Mouse (Mus musculus): ENCODE results near the gene Nr1d1.

The Nr1d1 gene

DNA sequence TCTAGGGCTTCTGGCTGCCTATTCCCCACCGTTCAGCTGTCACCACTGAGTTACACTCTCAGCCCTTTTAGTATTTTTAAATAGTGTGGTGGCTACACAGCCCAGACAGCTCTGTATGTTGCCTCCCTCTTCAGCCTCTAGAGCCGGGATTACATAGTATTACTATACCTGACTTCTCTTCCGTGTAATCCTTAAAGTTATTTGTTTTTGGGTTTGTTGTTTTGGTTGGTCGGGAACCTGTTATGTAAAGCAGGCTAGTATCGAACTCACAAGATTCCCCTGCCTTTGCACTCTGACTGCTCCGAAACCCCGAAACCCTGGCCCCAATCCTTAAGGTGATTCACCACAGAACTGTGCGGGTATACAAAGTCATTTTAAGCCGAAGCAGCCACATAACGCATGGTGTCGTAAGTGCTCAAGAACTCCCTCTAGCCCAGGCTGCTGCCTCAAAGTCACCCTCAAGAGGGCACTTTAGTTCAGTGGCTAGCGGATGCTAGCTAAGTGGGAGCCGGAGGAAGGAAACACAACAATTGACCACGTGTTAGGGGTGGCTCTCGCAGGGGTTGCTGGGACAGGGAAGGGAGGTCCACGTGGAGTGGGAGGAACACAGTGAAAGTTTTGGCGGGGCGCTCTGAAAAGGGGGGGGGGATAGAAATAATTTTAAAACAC lies 13.6 kb upstream of the Nr1d1 start:
- in situ Hi-C loops (cut with MboI, MseI), result loop anchor here (5.0 to 25.0 kb wide), 5 partner anchors 46 to 1651 kb away; partner anchors contain the start of genes Csf3 (in 1 of the 2) and Thra (in 1 of the 2)

DNA sequence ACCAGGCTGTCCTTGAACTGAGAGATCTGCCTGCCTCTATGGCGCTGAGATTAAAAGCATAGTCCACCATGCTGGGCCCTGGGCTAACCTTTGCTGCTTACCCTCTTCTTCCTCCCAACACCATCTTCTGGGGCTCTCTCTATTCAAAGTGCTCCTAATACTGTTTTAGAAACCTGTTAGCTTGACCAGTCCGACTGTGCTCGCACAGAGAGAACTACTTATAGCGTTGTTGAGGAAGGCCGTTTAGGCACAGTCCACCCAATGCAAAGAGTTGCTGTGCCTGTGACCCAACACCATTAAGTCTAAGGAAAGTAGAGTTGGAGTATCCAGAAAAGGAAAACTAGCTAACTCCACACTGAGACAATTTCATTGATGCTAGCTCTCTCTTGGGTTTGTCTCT lies 13.0 kb upstream of the Nr1d1 start:
- in situ Hi-C loops (cut with MboI, MseI), result loop anchor here (5.0 to 25.0 kb wide), 5 partner anchors 46 to 1651 kb away; partner anchors contain the start of genes Csf3 (in 1 of the 2) and Thra (in 1 of the 2)

DNA sequence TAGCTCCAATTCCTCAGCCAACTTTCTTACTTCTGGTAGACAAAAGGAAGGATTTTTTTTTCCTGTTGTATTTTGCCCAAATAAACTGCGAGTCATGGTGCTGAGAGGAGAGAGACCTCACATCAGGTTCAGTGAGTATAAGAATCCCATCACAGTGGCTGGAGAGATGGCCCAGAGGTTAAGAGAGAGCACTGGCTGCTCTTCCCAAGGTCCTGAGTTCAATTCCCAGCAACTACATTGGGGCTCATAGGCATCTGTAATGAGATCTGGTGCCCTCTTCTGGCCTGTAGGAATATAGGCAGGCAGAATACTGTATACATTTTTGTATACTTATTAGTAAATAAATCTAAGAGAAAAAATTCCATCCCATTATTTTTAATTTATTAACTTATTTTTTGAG lies 12.6 kb upstream of the Nr1d1 start:
- in situ Hi-C loops (cut with MboI, MseI), result loop anchor here (5.0 to 25.0 kb wide), 5 partner anchors 45 to 1650 kb away; partner anchors contain the start of genes Csf3 (in 1 of the 2) and Thra (in 1 of the 2)

DNA sequence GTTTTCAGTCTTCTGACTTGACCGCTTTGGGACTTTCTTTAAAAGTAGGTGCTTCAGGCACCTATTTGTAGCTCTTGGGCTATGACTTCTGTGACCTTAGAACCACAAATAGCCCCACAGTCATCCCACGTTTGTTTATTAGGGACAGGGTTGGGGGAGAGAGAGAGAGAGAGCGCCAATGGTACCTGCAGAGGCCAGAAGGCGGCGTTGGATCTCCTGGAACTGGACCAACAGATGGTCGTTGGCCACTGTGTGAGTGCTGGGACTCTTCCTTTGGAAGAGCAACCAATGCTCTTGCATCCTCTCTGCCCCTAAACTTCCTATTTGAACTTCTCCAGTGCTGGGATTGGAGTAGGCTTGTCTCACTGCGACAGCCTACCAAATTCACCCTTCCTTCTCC lies 12.1 kb upstream of the Nr1d1 start:
- in situ Hi-C loops (cut with MboI, MseI), result loop anchor here (5.0 to 25.0 kb wide), 5 partner anchors 45 to 1650 kb away; partner anchors contain the start of genes Csf3 (in 1 of the 2) and Thra (in 1 of the 2)

DNA sequence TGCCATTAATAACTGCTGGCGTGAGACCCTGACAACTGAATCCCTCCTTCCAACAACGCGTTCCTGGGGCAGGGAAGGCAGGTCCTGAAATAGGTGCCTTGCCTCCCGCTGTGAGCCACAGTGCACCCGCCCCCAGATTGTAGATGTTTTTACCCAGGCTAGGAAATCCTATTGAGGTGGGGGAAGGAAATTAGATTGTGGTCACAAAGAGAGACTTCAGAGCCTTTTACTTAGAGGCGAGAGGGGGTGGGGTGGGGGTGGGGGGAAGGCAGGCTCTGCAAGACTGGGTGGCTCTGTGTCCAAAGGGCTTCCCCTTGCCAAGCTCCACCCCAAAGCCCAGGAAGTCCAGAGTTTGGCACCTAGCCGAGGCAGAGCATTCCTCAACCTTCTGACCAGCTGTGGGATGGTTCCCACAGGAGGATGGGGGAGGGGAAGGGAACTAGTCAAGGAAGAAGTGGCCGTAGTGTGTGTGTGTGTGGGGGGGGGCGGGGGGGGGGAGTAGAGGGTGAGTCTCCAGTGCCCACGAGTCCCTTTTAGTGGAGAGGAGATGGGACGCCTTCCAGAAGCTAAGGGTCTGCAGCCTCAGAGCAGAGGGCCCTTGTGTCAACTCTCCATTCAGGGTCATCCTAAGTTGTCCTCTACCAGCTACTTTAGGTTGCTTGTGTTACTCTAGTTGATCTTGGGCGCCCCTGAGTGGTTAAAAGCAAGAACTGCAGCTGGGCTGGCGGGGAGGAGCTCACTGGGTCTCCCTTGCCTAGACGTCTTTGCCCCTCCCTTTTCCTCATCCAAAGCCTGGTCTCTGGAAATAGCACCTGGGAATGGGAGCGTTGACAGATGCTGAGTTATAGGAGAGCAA lies 11.5 kb upstream of the Nr1d1 start:
- in situ Hi-C loops (cut with MboI, MseI), result loop anchor here (5.0 to 25.0 kb wide), 5 partner anchors 44 to 1649 kb away; partner anchors contain the start of genes Csf3 (in 1 of the 2) and Thra (in 1 of the 2)

DNA sequence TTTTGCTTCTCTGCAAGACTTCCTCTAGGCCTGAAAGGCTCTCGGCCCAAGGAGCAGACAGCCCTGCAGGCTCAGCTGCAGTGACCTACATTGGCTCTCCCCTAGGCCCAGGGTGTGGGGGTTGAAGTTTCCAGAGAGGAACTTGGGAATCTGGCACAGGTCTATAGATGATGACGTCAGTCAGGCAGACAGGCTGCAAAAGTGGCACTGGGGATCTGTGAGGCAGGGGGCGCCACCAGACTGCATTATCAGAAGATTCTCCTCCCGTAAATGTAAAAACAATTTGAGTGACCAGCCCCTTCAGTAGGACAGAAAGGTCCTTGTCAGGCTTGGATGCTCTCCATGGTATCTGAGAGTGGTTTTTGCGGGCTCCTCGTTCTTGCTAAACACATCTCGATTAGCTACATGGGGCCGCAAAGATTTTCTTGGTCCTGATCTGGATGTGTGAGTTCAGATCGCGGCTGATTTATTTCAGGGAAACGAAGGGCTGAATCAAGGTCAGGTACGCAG lies 10.7 kb upstream of the Nr1d1 start:
- in situ Hi-C loops (cut with MboI, MseI), result loop anchor here (5.0 to 25.0 kb wide), 5 partner anchors 44 to 1649 kb away; partner anchors contain the start of genes Csf3 (in 1 of the 2) and Thra (in 1 of the 2)

DNA sequence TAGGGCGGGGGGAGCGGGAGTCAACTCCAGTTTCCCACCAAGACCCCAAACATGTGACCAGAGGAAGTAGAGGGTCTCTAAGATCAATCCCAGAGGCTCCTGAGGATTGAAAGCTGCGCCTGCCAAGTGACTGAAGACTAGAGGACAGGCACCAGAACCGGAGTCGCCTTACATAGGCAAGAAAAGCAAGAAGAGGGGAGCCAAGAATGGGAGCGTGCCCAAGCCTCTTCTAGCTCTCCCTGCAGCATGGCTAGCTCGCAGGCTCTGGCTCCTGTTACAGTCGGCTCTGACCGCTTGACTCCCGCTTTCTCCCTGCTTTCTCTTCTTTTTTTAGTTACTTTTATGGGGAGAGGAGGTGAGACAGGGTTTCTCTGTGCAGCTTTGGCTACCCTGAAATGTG lies 10.1 kb upstream of the Nr1d1 start:
- in situ Hi-C loops (cut with MboI, MseI), result loop anchor here (5.0 to 25.0 kb wide), 5 partner anchors 43 to 1648 kb away; partner anchors contain the start of genes Csf3 (in 1 of the 2) and Thra (in 1 of the 2)

DNA sequence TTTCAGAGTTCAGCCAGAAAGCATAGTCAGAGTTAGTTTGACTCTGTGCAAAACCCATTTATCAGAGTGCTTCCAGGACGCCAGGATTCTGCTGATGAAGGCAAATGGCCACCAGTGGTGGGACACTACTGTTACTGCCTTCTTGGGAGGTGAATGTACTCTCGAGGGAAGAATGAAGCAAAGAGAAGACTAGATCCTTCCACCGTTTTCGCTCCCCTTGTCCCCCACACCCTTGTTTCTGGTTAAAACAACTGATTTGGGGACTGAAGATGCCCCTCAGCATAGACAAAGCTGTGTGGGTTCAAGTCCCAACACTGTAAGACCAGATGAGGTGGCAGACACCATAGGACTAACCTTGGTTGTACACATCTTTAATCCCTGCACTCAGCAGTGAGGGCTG lies 9.0 kb upstream of the Nr1d1 start:
- in situ Hi-C loops (cut with MboI, MseI), result loop anchor here (10.0 to 25.0 kb wide), 2 partner anchors 49 to 1647 kb away; no protein-coding TSS in a partner anchor

DNA sequence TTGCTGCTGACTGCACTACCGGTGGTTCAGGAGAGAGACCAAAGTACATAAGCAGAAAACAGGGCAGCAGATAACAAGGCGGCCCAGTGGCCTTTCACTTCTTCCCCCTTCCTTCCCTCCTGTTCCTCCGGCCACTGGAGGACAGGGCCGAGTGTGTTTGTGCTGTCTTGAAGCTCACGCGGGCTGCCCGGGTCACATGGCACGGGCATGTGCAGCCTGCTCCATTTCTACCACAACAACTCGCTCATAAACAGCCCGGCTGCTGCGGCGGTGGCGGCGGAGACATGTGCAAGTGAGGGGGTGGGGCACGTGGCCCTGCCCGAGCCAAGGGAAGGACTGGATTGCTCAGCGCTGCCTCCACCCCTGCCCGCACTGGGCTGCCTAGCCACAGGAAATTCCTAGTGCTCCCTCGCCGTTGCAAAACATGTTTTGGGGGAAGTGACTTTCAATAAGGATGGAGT lies 8.1 kb upstream of the Nr1d1 start:
- in situ Hi-C loops (cut with MboI, MseI), result loop anchor here (10.0 to 25.0 kb wide), 2 partner anchors 48 to 1646 kb away; no protein-coding TSS in a partner anchor

DNA sequence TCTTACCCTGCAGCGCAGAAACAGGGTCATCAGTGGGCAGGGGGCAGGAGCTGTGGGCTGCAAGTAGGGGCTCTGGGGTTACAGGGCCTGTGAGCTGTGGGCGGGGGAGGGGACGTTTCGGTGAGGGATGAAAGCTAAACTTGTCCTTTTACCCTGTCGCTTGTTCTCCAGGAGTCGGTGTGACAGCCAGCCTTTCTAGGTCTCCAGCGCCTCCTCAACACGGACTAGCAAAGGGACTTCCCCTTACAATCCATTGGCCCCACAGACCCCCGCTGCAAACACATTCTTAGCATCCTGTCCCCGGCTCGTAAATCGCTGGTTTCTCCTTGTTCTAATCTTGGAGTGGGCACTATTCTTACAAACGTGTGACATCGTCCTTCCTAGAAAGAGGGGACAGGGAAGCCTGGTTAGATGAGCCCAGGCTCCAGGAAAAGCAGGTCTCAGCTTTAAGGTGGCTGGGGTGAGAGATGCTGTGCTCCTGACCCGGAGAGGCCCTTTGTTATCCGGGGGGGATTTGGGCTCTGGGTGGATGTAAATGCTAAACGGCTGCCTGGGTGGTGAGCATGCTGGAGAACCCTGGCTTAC lies 7.6 kb upstream of the Nr1d1 start:
- in situ Hi-C loops (cut with MboI, MseI), result loop anchor here (10.0 to 25.0 kb wide), 2 partner anchors 48 to 1645 kb away; no protein-coding TSS in a partner anchor

DNA sequence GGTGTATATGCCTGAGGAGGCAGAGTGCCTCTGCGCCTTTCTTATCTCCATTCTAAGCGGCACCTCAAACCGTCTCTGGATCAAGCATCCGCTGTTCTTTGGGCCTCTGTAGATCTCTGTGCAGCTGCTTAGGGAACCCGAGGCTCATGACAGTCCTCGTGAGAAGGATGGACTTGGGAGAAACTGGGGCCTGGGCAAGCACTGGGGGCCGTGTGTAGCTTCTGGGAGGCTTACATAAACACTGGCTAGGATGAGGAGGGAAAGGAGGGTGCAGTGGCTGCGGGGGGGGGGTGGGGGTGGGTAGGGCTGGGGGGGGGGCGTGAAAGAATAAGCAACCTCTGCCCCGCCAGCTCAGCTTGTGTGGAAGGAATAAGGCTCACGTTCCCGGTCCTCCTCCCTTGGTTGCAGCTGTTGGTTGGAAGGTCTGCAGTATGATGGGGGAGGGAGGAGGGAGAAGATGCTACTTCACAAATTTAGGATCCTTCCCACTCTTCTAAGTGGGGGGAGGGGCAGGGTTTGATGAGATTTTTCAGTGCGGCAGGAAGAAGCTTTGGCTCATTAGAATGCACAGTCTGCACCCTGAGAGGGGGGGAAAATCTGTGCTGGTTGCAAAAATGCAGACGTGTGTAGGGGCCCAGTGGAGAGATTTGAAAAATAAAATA lies 6.8 kb upstream of the Nr1d1 start:
- in situ Hi-C loops (cut with MboI, MseI), result loop anchor here (10.0 to 25.0 kb wide), 2 partner anchors 47 to 1645 kb away; no protein-coding TSS in a partner anchor

DNA sequence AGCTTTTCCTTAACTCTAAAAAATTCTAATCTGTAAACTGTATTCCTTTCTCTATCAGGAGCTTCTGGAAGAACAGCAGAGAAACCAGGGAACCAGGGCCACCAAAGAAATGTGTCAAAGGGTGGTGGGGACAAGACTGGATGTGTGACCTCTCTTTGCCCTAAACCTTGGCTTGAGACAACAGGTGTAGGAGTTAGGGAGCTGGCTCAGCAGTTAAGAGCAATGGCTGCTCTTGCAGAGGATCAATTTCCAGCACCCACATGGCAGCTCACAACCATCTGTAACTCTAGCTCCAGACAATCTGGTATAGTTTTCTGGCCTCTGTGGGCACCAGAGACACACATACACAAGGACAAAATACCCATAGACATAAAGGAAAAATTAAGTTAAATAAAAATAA lies 2.8 kb upstream of the Nr1d1 start:
- in situ Hi-C loops (cut with MboI, MseI), result loop anchor here (5.0 to 25.0 kb wide), 4 partner anchors 303 to 1641 kb away; no protein-coding TSS in a partner anchor

DNA sequence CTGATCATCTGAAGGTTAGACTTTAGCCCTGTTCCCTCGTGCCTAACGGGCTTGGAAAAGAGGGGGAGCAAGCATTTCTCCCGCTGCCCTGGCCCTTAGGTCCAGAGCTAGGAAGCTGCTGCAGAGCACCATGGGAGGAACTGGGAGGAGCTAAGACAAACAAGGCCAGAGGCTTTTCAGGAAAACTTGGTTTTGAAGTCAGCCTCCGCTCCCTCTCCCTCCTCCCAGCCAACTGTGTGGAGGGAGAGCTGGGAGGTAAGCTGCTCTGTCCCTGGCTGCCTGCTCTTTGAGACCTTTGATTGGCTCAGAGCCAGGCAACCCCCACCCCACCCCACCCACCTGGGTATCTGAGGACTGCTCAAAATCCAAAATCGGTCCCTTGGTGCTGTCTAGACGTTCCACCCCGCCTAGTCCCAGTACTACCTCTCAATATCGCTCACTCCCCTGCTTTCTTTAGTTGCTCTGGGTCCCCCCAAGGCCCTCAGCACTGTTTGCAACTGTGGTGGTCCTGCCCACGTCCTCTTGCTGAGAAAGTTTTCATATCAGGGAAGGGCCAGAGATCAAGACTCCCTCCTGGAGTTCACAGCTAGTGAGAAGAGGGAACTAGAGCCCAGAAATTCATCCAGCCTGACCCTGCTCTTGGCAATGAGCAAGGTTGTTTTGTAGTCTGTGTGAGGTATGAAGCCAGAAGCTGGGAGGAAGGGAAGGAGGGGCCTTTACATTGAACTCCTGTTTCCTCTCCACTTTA lies 1.9 kb upstream of the Nr1d1 start:
- in situ Hi-C loops (cut with MboI, MseI), result loop anchor here (5.0 to 25.0 kb wide), 4 partner anchors 302 to 1640 kb away; no protein-coding TSS in a partner anchor

DNA sequence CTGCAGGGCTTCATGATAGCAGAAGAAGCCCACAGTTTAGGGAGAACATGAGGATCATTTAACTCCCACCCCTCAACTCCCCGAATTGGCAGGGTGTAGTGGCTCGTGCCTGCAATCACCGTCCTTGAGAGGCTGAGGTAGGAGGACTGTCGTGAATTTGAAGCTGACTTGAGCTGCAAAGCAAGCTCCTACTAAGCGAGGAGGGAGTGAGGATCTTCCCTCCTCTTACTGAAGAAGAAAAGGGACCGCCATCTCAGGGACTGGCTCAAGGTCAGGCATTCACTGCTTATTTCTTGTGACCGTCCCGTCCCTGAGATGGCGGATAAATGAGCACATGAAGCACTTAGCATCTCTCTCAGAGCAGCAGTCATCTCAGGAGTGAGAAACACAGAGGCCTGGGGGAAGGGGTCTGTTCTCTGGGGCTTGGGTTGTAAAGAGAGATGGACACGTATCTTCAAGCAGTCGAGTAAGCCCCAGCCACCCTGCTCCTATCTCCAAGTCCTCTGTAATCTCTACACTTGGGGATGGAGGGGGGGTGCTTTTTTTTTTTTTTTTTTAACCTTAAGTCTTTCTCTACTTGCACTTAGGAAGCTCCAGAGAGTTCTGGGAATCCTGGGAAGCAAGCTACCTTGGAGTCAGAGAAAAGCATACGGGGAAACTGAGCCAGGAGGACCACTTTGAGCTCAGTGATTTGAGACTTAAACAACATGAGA lies 1.1 kb upstream of the Nr1d1 start:
- in situ Hi-C loops (cut with MboI, MseI), result loop anchor here (5.0 to 25.0 kb wide), 4 partner anchors 301 to 1639 kb away; no protein-coding TSS in a partner anchor

DNA sequence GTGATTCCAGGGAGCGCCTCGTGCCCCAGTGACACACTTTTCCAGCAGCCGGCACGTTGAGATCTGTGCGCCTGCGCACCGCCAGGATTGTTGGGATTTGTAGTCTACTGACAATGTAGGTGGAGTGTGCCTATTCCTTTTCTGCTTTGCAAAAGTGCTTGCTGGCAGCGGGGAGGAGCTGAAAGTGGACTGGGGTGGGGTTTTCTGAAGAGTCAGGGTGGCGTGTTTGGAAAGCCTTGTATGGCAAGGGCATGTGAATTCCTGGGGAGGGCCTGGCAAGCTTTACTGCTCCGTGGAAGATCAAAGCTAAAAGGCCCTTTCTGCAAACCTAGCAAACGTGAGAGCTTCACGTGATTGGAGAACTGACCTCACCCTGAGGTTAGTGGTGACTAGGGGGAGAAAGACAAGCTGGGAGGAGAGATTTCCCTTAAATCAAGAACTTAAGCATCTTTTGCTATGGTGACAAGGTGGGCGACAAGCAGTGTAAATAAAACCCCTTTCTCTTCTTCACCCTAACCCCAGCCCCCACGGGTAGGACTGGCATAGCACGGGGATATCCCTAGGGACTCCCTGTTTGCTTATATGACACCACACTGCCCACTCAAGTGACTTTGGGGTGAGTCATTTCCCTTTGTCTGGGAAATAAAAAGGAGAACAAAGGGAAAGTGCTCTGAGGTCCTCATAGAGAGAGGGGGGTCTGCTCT lies 367 bp upstream of the Nr1d1 start:
- in situ Hi-C loops (cut with MboI, MseI), result loop anchor here (5.0 to 25.0 kb wide), 4 partner anchors 301 to 1638 kb away; no protein-coding TSS in a partner anchor

DNA sequence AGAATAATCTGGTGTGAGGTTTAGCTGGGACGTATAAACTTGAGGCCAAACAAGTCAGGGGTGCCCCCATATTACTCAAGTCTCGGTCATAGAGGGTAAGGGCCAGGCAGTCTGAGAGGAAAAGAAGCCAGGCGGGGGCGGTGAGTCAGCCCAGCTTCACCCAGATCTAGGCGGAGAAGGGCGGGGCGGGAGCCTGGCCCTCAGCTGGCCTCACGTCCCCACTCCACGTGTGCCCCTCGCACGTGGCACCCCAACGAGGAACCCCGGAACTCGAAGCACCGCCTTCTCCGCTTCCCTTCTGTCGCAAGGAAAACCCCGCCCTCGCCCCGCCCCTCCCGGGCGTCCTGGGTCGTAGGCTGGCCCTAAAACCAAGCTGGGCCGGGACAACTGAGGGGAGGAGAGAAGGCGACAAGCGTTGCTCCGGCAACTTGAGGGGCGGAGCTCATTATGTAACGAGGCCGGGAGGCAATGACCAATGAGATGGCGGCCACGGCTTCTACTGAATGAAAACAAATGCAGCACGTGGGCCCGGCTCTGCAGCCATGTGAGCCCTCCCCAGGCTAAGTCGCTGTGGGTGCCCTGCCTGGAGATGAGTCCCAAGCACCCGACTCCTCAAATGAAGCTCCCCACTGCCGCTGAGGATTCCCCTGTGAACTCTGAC lies 1.4 kb downstream of the Nr1d1 start:
- in situ Hi-C loops (cut with MboI, MseI), result loop anchor here in 1 of 2 experiments (10.0 kb wide), 2 partner anchors 299 to 331 kb away; no protein-coding TSS in a partner anchor

DNA sequence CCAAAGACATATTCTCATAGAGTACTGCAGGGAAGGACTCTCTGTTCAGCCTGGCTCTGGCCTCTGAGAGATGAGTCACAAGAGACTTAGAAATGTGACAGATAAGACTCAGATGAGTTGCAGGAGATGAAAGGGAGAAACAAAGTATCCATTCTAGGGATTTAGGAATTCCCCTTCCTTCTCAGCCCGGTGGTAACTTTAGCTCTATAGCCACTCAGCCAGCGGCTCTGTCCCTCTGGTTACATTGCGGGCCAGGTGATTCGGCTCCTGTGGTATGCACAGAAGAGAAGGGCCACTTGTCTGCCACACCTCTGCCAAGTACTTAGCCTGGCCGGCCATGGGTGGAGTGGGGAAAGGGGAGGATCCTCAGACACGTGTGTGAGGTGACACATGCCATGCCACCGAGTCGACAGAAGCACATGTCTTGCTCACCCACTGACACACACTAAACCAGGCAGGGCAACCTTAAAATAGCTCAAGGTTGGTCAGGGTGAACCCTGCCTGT lies 2.4 kb downstream of the Nr1d1 start:
- in situ Hi-C loops (cut with MboI, MseI), result loop anchor here in 1 of 2 experiments (10.0 kb wide), 2 partner anchors 298 to 332 kb away; no protein-coding TSS in a partner anchor
